Mouse (Mus musculus): ENCODE results near the gene E130114P18Rik. TPM values are rescaled to one million over a fixed set of nuclear protein-coding genes. Genes with fewer than 3 reads are reported as not detected.

The E130114P18Rik gene
- total RNA-seq, 2 experiments from 2014 or later, result not detected

Other genes starting within 250 kb of the E130114P18Rik start
- 100 to 1,000 TPM; 134 to 149 TPM for gene Nfia, start 5.3 kb downstream of the E130114P18Rik start, total RNA-seq (2021)

Measured in heart, postnatal 25 days (tissue).